Mouse (Mus musculus): Measurements from ENCODE around the gene Fads6. TPM values are rescaled to one million over a fixed set of nuclear protein-coding genes. Genes with fewer than 3 reads are reported as not detected.

The Fads6 gene
- polyA plus RNA-seq, 1 experiment from 2014 or later: 0.73 TPM

DNA sequence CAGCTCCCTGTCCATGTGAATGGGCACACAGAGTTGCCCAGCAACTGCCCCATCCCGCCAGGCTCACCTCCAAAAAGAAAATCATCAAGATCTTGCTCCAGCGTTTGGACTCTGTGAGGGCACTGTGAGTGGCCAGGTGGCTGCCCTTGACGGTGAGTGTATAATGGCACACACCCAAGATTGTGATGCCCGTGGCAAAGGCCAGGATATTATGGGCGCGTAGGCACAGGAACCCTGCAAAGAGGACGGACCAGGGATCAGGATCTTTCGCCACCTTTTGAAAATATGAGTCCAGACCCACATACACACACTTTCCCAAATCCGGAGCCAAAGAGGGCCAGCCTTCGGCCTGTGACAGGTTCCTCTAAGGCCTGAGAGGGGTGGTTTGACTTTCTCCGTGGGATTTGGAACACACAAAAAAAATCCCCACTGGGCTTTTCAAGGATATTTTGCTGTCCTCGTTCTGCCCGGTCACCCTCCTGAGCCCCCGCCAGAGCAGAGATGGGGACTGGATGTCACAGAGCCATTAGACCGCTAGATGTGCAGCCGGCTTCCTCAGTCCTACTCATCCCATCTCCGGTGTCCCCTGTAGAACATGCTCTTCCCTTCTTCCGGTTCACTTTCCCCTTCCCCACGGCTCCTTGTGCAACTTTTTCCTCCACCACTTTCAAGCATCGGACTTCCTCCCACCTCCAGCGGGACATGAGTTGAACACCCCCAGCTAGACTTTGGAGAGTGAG, 822 bp downstream of the Fads6 start:
- H3K27ac ChIP-seq: no peak overlapping the region
- H3K9me3 ChIP-seq: no peaks in the 10 kb centered on the region; the same call in 1 of the 2 replicates
- peak; percentile 50 for ATAC-seq (ENCODE audit: low FRiP score)
- H3K4me1 ChIP-seq (replicated peaks): peaks cover 14% of the 10 kb centered on the region
- H3K27me3 ChIP-seq: peaks cover 37% of the 10 kb centered on the region
- H3K9ac ChIP-seq: peak overlapping the region; percentile 70
- peak overlapping the region; percentile 83 for H3K4me2 ChIP-seq
- no peaks in the 10 kb centered on the region for H3K36me3 ChIP-seq
- 57% methylated on average over 21 of the region's 21 CpGs for WGBS
- peak overlapping the region; percentile 49 for H3K4me3 ChIP-seq

DNA sequence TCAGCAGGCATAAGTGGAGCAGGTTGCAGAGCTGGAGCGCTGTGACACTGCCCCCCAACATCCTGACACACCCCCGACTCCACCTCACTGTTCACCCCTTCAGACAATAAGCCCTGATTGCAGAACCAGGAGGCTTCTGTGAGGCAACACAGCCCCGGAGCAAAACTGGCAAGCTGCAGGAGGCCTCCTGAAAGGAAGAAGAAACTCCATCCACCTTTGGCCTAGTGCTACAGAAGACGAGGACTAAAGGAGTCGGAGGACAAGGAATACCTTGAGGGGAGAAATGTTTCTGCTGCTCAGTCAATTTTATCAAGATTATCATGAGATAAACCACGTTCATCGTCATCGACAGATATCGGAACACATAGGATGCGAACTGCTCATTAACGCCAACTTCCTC, 1.5 kb downstream of the Fads6 start:
- peaks cover 37% of the 10 kb centered on the region for H3K27me3 ChIP-seq
- 92% methylated on average over 11 of the region's 11 CpGs for WGBS
- no peak overlapping the region for H3K27ac ChIP-seq
- H3K4me3 ChIP-seq: no peak overlapping the region
- H3K9ac ChIP-seq: no peak overlapping the region
- no peak for ATAC-seq (ENCODE audit: low FRiP score)
- peaks cover 14% of the 10 kb centered on the region for H3K4me1 ChIP-seq (replicated peaks)
- H3K4me2 ChIP-seq: no peak overlapping the region
- H3K9me3 ChIP-seq: no peaks in the 10 kb centered on the region; the same call in 1 of the 2 replicates
- H3K36me3 ChIP-seq: no peaks in the 10 kb centered on the region

DNA sequence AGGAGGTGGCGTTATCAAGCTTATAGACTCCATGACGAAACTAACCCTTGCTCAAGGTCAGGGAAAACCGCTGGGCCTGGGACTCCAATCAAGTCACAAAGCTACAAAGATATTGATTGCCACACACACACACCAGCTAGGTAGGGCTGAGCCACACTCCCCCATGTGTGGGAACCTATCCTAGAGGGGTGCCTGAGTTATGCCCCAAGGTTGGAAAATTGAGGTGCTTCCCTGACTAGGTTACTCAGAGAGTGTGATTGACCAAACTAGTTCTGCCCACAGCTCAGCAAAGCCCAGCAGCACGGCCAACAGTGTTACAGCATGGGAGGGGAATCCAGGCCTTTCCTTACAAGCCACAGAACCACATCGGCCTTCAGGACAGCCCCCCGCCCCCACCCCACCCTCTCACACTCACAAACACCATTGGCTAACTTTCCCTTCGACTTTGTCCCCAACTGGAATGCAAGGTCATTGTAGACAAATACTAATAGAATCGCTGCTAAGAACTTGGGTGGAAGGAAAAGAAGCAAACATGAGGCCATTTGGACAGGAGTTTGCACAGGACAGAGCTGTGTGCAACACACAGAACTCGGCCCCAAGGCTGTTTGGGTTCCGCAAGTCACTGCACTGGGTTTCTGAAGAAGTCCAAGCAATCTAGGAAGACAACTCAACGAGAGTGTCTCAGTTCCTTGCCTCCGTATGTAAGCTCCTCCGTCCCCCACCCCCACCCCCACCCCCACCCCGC, 4.7 kb downstream of the Fads6 start:
- ATAC-seq (ENCODE audit: low FRiP score): no peak
- no peak overlapping the region for H3K27ac ChIP-seq
- 70% methylated on average over 14 of the region's 14 CpGs for WGBS
- no peaks in the 10 kb centered on the region for H3K9me3 ChIP-seq
- no peak overlapping the region for H3K4me2 ChIP-seq
- no peak overlapping the region for H3K9ac ChIP-seq
- H3K27me3 ChIP-seq: peaks cover 23% of the 10 kb centered on the region
- H3K4me1 ChIP-seq (replicated peaks): peaks cover 14% of the 10 kb centered on the region
- no peaks in the 10 kb centered on the region for H3K36me3 ChIP-seq
- H3K4me3 ChIP-seq: no peak overlapping the region

DNA sequence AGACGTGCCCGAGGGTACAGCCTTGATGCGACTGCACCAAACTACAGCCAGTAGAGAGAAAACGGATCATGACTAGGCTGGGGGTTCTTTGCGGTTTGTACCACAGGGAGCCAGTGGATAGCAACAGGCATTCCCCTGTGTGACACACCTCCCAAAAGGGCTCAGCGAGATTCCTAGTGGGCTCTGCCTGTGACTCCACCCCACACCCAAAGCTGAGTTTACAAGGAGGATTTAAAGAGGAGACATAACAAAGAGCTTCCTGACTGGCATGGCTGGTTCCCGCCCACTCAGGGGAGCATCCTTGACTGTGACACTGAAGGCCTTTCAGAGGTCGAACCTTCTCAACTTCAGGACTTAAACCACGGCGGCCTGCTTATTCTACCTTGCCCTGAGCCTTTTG, 6.0 kb downstream of the Fads6 start:
- WGBS: 82% methylated on average over 10 of the region's 10 CpGs
- Histone ChIP-seq H3K27ac (no peak overlapping the region), H3K9me3 (no peaks in the 10 kb centered on the region), H3K36me3 (no peaks in the 10 kb centered on the region), H3K27me3 (peaks cover 13% of the 10 kb centered on the region), H3K4me2 (no peak overlapping the region), H3K4me3 (no peak overlapping the region), H3K9ac (no peak overlapping the region), H3K4me1 (replicated peaks) (peaks cover 11% of the 10 kb centered on the region)
- no peak for ATAC-seq (ENCODE audit: low FRiP score)

DNA sequence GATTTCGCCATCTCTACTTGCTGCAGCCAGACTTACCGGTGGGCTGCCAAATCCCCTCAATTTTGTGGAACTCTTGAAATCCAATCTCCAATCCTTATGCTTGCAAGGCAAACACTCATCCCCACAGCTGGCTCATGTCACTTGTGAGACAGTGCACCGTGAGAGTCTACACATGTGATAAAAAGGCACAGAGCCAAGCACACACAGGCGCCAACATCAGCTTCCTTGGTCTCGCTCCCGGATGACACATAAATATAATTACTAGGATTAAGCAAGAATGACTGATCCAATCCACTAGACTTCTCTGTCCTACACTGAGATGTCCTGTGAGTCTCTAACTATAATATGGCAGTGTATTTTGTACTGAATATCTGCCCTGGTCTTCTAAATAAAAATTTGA, 6.5 kb downstream of the Fads6 start:
- Histone ChIP-seq H3K9ac (no peak overlapping the region), H3K27me3 (0 out of 2 replicates have a peak, but pooled peaks cover 9% of the 10 kb centered on the region), H3K4me2 (no peak overlapping the region), H3K9me3 (no peaks in the 10 kb centered on the region), H3K36me3 (no peaks in the 10 kb centered on the region), H3K4me1 (replicated peaks) (peaks cover 13% of the 10 kb centered on the region), H3K27ac (no peak overlapping the region), H3K4me3 (no peak overlapping the region)
- WGBS: 88% methylated on average over 6 of the region's 6 CpGs
- ATAC-seq (ENCODE audit: low FRiP score): no peak

DNA sequence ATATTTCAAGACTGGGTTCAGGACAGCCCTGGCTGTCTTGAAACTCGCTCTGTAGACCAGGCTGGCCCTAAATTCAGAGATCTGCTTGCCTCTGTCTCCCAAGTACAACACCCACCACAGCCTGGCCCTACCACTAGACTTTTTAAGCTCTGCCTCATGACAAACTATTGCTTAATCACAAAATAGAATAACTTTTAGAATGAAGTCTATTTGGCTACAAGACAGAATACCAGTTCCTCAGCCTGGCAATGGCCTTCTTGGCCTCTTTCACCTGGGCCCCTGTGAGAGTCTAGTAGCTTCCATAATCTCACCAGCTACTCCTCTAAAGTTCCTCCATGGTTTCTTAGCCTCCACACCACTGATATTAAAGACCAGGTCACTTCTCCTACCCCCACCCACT, 7.1 kb downstream of the Fads6 start:
- peaks cover 13% of the 10 kb centered on the region for H3K4me1 ChIP-seq (replicated peaks)
- 95% methylated on average over 1 of the region's 1 CpGs for WGBS
- ATAC-seq (ENCODE audit: low FRiP score): no peak

DNA sequence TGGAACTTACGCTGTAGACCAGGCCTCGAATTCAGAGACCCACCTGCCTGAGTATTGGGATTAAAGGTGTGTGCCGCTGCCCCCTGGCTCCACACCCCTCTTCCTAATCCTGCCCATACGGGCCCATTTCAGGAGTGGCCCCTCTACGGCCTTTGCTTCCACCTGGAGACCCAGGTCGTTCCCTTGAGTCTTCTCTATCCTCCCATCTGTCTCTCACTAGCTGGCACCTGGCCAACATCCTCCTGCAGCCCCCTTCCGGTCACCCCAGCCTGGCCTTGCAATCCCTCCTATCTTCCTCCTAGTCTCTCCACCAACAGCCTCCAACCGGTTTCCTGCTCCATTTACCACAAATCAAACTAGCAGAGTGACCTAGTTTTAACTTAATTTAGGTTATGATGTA, 7.6 kb downstream of the Fads6 start:
- Histone ChIP-seq H3K4me2 (no peak overlapping the region), H3K27ac (no peak overlapping the region), H3K4me1 (replicated peaks) (peaks cover 13% of the 10 kb centered on the region), H3K4me3 (no peak overlapping the region), H3K9ac (no peak overlapping the region), H3K27me3 (no peaks in the 10 kb centered on the region), H3K9me3 (no peaks in the 10 kb centered on the region), H3K36me3 (no peaks in the 10 kb centered on the region)
- 87% methylated on average over 8 of the region's 8 CpGs for WGBS
- ATAC-seq (ENCODE audit: low FRiP score): no peak

More for the DNA sequence above, 7.1 kb downstream of the Fads6 start:
- no peaks in the 10 kb centered on the region for H3K36me3 ChIP-seq
- H3K4me3 ChIP-seq: no peak overlapping the region
- H3K4me2 ChIP-seq: no peak overlapping the region
- no peak overlapping the region for H3K9ac ChIP-seq
- H3K27ac ChIP-seq: no peak overlapping the region
- 0 out of 2 replicates have a peak, but pooled peaks cover 3% of the 10 kb centered on the region for H3K27me3 ChIP-seq
- H3K9me3 ChIP-seq: no peaks in the 10 kb centered on the region

DNA sequence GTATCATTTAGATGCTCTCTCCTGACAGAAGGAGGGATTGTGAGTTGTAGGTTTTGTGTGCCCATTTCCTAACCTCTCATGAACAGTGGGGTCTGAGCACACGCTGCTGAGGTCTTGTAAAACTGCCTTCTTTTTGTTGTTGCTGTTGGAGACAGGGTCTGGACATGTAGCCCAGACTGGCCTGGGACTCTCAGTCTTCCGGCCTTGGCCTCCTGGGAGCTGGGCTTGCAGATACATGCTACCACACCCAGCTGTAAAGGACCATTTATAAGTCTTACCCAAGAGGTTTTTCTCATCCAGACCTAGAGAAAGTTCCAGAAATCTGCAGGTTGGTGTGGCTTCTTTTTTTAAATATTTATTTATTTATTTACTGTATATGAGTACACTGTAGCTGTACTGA, 9.2 kb downstream of the Fads6 start:
- Histone ChIP-seq H3K9me3 (no peaks in the 10 kb centered on the region), H3K4me1 (replicated peaks) (peaks cover 13% of the 10 kb centered on the region), H3K4me2 (no peak overlapping the region), H3K36me3 (no peaks in the 10 kb centered on the region), H3K4me3 (no peak overlapping the region), H3K27ac (no peak overlapping the region), H3K9ac (no peak overlapping the region), H3K27me3 (no peaks in the 10 kb centered on the region)
- WGBS: 85% methylated on average over 2 of the region's 2 CpGs
- no peak for ATAC-seq (ENCODE audit: low FRiP score)

DNA sequence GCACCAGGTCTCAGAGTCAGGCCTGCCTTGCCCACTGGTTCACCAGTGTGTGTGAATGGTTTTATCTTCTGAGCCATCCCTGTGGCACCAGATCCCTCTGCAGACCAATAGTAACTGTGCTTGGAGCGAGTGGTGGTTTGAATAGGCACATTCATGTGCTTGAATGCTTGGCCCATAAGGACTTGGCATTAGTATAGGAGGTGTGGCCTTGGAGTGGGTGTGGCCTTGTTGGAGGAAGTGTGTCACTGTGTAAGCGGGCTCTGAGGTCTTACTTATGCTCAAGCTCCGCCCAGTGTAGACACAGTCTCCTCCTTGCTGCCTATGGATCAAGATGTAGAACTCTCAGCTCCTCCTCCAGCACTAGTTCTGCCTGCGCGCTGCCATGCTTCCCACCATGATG, 10.1 kb downstream of the Fads6 start:
- ATAC-seq (ENCODE audit: low FRiP score): no peak
- Histone ChIP-seq H3K4me3 (no peak overlapping the region), H3K27me3 (no peaks in the 10 kb centered on the region), H3K27ac (no peak overlapping the region), H3K36me3 (no peaks in the 10 kb centered on the region), H3K9me3 (no peaks in the 10 kb centered on the region), H3K9ac (no peak overlapping the region), H3K4me2 (no peak overlapping the region), H3K4me1 (replicated peaks) (peaks cover 13% of the 10 kb centered on the region)
- WGBS: 83% methylated on average over 5 of the region's 5 CpGs

DNA sequence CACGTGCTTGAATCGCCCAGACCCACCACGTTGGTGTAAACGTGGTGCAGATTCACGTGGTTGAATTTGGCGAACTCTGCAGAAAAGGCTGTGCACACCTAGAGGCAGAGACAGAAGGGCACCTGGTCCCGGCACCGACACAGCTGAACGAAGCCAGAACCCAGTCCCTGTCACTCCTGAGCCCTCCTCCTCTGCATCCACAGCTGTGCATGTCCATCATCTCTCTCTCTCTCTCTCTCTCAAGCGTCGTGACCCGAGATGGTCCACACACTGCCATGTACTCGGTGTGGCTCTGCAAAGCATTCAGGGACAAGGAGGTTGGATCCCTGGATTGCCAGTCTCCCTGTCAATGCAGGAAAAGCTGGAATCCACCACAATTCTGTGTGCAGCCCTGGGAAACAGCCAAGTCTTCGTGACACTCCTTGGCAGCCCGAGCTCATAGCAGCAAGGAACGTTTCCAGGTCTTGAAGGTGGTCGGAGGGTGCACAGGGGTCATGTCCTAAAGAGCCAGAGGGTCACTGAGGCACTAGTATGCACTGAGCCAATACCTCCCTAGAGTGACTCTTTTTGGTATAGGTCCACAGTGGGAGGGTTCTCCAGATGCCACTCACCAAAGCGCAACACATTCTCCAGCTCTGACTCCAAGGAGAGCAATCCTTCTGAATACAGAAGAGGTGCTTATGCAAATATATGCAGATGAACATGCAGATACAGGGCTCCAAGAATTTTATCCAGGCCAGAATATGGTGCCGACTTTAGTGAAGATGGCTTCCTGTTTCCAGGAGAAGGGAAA, 11.1 kb downstream of the Fads6 start:
- H3K36me3 ChIP-seq: no peaks in the 10 kb centered on the region
- H3K4me1 ChIP-seq (replicated peaks): peaks cover 13% of the 10 kb centered on the region
- H3K9ac ChIP-seq: 0 out of 2 replicates have a peak overlapping the region, but pooled peaks have one; percentile 13
- H3K27me3 ChIP-seq: no peaks in the 10 kb centered on the region
- no peak for ATAC-seq (ENCODE audit: low FRiP score)
- 0 out of 2 replicates have a peak overlapping the region, but pooled peaks have one; percentile 12 for H3K27ac ChIP-seq
- no peak overlapping the region for H3K4me3 ChIP-seq
- H3K9me3 ChIP-seq: no peaks in the 10 kb centered on the region
- H3K4me2 ChIP-seq: no peak overlapping the region
- WGBS: 76% methylated on average over 19 of the region's 19 CpGs

DNA sequence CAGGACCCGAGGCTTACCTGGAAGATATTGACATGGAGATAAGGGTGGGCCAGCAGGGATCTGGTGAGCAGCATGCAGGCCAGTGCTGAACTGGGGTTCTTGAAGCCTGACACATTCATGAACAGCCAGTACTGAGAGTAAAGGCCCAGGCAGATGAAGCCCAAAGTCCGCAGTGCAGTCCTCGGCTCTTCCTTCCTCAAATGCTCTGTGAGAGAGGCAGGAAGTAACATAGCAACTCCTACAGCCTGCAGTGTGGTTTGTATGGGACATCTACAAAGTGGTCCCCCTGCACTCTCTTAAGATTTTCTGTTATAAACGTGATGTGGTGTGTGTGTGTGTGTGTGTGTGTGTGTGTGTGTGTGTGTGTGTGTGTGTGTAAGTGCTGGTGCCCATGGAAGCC, 12.2 kb downstream of the Fads6 start:
- H3K4me3 ChIP-seq: no peak overlapping the region
- H3K9ac ChIP-seq: no peak overlapping the region
- no peaks in the 10 kb centered on the region for H3K36me3 ChIP-seq
- no peaks in the 10 kb centered on the region for H3K9me3 ChIP-seq
- H3K4me2 ChIP-seq: no peak overlapping the region
- no peak for ATAC-seq (ENCODE audit: low FRiP score)
- H3K27me3 ChIP-seq: no peaks in the 10 kb centered on the region
- H3K4me1 ChIP-seq (replicated peaks): peaks cover 13% of the 10 kb centered on the region
- H3K27ac ChIP-seq: no peak overlapping the region
- WGBS: 73% methylated on average over 4 of the region's 4 CpGs

DNA sequence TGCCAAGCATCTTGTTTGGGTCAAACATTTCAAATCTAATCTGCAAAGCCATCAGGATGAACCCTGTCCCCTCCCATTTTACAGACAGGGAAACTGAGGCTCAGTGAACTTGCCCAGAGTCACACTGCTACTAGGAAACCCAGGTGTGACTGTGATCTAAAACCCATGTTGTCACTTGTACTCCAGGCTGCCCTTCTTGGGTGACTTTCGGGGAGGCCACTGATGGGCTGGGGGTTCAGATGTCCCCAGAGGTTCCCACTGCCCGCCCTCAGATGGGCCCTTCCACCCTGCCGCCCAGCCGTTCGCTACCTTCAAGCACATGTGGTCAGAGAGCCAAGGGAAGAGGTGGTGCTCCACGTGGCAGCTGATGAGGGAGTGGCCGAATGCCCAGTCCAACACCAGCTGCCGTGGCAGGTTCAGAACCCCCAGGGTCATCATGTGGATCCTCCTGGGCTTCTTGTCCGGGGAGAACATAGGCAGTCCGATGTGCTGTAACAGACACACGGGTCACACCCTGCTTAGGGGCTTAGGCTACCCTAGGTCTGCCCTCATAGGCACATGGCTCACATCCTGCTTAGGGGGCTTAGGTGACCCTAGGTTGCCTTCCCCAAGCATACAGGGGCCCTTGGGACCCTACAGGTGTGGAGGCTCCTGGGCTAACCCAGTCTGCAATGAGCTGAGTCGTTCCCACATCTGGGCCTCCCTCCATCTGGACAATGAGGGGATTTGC, 13.4 kb downstream of the Fads6 start:
- Histone ChIP-seq H3K4me1 (replicated peaks) (peaks cover 13% of the 10 kb centered on the region), H3K27ac (no peak overlapping the region), H3K4me2 (no peak overlapping the region), H3K9me3 (no peaks in the 10 kb centered on the region), H3K27me3 (no peaks in the 10 kb centered on the region), H3K36me3 (no peaks in the 10 kb centered on the region), H3K9ac (no peak overlapping the region), H3K4me3 (no peak overlapping the region)
- WGBS: 84% methylated on average over 12 of the region's 12 CpGs
- ATAC-seq (ENCODE audit: low FRiP score): no peak

Measured in hindbrain, embryonic 13.5 days (tissue).